Mouse (Mus musculus): ENCODE results near the gene Leng9. TPM values are rescaled to one million over a fixed set of nuclear protein-coding genes. Genes with fewer than 3 reads are reported as not detected.
A peak's percentile ranks its signal among the peaks of the same experiment; 100 is the strongest.

Gene Leng9
- total RNA-seq, 2 experiments from 2014 or later = 1.4 to 2.9 TPM

DNA sequence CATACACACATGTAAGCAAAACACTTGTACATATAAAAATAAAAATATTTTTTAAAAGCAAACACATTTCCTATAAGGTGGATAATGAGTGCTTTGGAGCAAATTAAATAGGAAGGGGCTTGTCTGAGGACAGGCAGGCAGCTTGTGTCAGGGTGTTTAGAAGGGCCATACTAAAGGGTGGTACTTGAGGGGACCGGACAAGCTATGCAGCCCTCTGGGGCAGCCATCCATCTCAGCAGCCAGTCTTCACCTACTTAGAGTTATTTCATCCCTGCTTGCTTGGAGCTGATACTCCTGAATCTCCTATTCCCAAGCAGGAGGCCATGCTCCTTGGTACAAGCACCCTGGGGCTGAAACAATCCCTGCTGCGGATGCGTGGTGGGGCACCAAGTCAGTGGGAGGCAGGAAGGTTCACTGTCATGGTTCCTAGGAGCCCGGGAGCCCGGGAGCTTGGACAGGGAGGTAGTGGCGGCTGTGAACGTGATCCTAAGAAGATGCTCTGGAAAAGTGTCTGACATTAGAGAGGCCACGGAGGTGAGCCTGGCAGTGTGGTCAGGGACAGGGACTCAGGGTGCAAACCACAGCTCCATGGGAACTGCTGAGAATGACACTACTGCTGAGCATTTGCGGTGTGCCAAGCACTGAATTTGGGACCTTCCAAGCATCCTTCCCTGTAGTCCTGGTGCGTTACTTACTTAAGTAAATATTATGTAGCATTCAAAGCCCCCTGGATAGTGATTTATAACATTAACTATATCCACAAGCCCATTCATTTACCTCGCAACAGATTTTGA, 23.0 kb downstream of the Leng9 start:
- ATAC-seq (replicated peaks; ENCODE audit: low FRiP score, poor library complexity, severe bottlenecking) = no peak

DNA sequence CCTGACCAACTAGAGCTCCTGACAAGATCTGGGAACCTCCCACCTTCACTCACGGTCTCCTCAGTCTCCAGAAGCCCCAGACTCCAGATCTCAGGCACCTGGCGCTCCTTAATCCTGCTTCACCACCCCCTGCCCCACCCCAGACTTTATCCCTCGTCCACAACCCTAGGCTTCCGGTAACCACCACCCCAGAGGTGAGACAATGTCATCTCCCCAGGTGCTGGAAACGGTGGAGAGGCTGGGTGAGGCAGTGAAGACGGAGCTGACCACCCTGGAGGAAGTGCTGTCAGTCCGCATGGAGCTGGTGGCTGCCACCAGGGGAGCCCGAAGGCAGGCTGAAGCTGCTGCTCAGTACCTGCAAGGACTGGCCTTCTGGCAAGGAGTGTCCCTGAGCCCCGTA, 24.9 kb downstream of the Leng9 start:
- no peak for ATAC-seq (replicated peaks; ENCODE audit: low FRiP score, poor library complexity, severe bottlenecking)

DNA sequence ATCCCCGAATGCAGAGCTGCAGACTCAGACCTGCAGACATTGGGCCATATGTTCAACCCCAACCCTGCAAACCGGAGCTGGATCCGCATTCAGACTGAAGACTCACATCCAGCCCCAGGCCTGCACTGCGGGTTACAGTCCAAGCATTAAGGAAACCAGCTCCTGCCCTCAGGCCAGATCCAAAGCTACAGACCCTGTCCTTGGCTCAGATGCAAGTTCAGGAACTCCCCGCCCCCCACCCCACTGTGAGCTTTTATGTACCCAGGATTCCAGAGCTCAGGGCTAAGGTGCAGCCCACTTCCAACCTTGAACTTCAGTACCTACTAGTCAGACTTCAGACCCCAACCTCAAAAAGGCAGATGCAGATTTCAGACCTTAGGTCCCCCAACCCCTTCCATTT, 25.3 kb downstream of the Leng9 start:
- no peak for ATAC-seq (replicated peaks; ENCODE audit: low FRiP score, poor library complexity, severe bottlenecking)

DNA sequence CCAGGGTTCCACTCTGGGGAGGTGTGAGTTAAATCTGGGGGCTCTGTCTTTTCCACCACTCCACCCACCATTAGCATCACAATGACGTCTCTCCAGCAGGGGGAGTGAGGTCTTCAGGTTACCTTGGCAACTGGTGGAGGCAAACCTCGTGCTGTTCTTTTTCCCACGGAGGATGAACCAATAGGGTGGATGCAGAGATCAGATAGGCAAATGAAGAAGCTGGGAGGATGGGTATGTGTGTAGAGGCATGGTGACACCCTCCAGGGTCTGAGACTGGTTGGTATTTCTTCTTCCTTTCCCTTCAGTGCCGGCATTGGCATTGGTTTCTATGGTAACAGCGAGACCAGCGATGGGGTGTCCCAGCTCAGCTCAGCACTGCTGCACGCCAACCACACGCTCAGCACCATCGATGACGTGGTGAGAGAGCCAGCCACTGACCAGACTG, 25.8 kb downstream of the Leng9 start:
- ATAC-seq (replicated peaks; ENCODE audit: low FRiP score, poor library complexity, severe bottlenecking) = no peak

DNA sequence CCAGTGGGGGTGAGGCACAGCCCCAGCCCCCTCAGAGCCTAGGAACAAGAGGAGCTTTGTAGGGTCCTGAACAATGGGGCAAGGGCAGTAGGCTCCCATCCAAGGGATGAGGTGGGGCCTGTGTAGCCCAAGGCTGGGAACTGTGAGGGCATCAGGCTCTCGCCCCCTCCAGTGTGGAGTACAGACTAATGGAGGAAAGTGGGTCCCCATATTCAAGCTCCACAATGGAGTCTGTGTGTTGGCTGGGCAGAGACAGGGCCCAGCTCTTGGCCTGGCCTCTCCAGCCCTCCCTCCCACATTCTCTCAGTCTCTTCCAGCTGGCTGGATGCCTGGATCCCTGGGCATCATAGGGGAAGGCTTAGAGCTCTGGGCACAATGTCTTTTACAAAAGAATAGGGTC, 26.4 kb downstream of the Leng9 start:
- ATAC-seq (replicated peaks; ENCODE audit: low FRiP score, poor library complexity, severe bottlenecking) = no peak

DNA sequence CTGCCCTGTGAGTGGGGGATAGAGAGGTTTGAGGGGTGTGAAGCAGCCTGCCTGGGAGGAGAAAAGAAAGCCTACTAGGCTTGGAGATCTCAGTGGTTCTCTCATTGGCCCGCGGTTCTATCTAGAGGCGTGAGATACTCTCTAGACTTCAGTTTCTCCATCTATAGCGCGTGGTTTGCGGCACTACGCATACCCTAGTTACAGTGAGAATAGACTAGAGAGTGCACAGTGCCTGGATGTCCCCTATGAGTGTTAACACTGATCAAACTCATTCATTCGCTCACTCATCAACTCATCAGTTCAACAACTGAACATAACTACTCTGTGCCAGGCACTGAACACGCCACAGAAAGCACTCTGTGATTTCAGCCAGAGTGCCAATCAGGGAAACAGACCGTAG, 27.4 kb downstream of the Leng9 start:
- no peak for ATAC-seq (replicated peaks; ENCODE audit: low FRiP score, poor library complexity, severe bottlenecking)

DNA sequence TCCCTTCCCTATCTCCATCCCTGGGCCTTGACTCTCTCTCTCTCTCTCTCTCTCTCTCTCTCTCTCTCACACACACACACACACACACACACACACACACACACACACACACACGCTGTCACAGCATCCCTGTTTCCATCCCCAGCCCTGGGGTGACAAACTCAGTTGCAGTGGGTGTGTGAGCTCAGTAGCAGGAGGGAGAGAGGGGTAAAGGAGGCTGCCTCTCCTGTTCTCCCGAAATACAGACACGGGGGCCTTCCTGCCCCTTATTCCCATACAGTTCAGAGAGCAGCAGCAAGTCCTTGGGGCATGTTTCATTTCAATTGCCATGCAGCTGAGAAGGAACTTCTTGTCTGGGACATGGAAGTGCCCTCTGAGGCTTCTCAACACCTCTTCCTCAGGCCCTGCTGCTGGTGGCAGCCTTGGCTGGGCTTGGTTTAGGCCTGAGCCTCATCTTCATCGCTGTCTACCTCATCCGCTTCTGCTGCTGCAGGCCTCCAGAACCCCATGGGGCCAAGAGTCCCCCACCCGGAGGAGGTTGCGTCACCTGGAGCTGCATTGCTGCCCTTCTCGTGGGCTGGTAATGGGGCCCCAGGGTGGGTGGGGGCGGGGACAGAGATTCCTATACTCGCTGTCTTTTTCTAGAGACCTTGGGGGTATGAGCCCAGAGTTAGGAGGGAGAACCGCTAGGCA, 28.0 kb downstream of the Leng9 start:
- ATAC-seq (replicated peaks; ENCODE audit: low FRiP score, poor library complexity, severe bottlenecking) = no peak

DNA sequence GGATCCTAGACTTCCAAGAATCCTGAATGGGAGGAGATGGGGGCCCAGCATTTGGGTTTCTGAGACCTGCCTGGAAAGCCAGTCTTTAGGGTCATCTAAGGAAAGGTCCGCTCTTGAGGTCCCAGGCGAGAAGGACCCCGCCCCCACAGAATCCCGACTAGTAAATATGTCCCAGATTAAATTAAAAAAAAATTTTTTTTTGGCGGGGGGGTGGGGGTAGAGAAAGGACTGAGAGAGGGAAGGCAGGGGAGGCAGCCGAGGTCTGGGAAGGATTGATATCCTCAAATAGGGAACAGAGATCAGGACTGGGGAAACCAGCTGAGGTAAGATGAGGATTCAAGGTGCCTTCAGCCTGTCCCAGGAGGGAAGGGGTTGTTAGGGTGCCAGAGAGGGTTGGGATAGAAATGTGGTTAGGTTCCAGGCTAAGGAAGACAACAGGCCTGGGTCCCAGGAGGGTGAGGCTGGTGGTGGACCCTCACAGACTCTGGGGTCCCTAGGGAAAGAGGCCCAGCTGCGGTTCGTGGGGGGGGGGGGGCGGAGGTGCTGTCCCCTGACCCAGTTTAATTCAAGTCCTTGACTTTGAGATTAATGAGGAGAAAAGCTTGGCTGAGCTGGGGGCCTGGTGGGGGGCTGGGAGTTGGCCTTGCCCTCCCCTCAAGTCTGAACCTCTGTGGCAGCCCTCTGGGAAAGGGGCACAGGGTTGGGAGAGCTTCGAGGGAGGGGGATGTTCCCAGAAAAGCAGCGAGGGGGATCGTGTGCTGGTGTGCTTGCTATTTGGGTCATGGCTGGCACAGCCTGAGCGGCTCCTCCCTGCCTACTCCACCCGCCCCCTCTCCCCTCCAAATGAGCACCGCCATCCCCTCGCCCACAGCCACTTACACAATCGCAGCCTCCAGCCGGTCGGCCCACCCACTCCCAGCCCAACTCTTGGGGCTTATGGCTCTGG, 29.9 kb downstream of the Leng9 start:
- no peak for ATAC-seq (replicated peaks; ENCODE audit: low FRiP score, poor library complexity, severe bottlenecking)

DNA sequence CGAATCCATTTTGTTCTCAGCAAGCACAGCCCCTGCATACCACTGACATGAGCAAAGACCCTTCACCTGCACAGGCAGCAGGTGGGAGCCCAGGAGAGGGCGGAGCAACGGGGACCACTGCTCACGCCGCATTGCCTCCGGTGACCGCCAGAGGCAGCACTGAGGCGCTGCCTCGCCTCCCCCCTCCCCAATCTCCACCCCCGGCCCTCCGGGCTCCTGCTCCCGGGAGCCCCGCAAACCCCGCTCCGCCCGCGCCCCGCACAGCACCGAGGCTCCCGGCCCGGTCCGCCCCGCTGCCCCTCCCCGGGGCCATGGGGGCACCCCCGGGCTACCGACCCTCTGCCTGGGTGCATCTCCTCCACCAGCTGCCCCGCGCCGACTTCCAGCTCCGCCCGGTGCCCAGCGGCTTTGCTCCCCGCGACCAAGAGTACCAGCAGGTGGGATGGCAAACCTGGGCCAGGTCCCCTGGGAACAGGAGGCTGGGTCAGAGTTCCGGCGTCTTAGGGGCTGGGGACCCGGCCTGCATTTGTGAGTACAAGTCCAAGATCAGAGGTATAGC, 30.8 kb downstream of the Leng9 start, which contains the start of gene Ttyh1:
TSS of gene Ttyh1 (plus strand) at position 65 of the 559 bp plus-strand sequence.
- ATAC-seq (replicated peaks; ENCODE audit: low FRiP score, poor library complexity, severe bottlenecking) = no peak

DNA sequence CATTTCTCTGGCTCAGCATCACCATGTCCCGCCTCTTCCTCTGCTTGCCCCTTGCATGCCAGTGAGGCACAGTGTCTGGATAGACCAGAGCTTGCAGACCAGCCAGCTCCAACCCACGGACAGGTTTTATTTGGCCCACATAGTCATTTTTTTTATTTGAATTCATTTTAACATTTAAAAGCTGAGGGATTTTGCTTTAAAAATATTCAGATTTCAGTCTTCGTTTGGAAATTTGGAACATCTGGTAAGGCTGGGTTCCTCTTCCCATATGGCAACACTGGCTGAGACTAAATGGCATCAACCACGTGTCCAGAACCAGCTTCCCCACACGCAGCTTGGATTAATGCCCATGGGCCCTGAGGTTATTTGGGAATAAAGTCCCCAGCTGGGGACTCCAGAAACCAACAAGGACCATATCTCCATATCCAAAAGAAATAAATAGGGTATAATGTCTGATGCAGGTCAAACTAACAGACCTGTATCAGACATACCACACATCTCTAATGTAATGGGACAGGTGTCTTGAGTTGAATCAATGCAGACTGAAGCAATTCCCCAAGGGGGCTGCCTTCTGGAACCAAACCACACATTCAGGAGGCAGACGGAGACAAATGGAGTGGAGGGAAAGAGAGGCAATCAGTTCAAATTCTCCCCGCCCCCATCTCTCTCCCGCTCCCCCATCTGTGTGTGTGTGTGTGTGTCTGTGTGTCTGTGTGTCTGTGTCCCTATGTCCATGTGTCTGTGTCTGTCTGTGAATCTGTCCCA, 32.9 kb downstream of the Leng9 start:
- ATAC-seq (replicated peaks; ENCODE audit: low FRiP score, poor library complexity, severe bottlenecking) = no peak

DNA sequence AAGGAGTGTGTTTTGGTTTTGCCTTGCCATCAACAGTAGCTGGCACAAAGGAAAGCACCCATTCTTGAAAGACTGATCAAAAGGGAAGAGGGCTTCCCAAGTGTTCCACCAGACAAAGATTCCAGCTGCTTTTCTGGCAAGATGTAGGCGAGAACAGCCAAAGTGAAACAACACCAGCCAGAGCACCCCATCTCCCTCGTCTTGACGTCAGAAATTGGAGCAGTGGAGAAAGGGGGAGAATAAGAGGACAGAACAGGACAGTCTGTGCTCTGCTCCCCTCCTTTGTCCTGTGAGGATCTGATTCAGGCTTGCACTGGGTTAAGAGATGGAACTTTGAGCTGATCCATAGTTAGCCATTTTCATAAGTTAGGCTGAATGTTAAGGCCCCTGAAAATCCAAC, 38.4 kb downstream of the Leng9 start:
- no peak for ATAC-seq (replicated peaks; ENCODE audit: low FRiP score, poor library complexity, severe bottlenecking)

DNA sequence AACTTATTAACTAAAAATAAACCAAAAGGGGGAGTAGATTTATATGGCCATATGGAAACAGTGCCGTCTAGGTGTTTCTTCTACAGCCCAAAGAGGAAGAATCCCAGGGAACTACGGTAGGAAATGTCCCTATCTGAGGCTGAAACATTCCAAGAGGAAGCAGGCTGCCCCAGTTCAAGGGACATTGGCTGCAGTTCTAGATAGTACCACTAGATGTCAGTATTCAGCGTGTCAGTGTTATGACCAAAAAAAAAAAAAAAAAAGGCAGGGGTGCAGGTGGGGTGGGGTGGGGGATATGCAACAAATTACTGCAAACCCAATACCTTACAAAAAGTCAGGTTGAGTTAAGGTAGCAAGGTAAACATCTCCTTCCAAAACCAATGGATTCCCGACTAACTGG, 46.8 kb downstream of the Leng9 start:
- 0 out of 2 replicates have a peak, but pooled peaks have one; percentile 34 for ATAC-seq (replicated peaks; ENCODE audit: low FRiP score, poor library complexity, severe bottlenecking)

DNA sequence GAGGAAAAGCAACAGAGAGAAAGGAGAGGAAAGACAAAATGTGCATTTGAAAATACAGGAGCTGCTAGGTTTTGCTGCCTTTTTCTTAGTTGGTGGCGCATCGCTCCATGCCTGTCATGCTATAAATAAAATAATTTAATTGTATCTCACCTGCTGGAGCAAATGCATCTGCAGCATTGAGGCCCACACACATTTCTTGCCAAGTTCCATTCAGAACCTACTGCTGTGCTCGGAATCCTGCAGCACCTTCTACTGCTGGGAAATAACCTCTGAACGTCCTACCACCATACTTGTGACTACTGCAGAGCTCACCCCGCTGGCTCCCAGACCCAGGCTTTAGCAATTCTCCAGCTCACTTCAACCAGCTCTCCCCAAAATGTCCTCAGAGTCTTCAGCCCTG, 49.0 kb downstream of the Leng9 start:
- ATAC-seq (replicated peaks; ENCODE audit: low FRiP score, poor library complexity, severe bottlenecking) = no peak

DNA sequence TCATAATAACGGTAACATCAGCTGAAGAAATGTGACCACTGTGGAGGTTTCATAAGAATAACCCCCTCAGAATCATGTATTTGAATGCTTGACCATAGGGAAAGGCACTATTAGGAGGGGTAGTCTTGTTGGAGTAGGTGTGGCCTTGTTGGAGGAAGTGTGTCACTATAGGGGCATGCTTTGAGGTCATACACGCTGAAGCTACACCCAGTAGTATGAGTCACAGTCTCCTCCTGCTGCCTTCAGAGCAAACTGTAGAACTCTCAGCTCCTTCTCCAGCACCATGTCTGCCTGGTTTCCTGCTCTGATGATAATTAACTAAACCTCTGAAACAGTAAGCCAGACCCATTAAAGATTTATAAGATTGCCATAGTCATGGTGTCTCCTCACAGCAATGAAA, 51.3 kb downstream of the Leng9 start:
- ATAC-seq (replicated peaks; ENCODE audit: low FRiP score, poor library complexity, severe bottlenecking) = no peak

DNA sequence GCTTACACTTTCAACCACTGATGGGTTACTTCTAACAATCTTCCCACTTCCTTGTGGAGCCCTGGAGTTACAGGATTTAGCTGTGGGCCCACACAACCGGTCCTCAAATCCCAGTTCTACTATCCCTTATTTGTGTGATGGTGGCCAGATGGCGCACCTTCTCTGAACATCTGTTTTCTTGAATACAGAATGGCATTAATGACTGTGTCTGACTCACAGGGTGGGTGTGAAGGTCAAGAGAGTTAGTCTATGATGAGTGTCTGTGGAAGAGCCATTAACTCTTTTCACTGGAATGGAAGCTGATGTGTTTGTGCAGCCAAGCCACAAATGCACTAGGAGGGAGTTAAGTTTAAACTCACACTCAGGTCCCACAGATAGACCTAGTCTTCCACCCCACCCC, 51.9 kb downstream of the Leng9 start:
- ATAC-seq (replicated peaks; ENCODE audit: low FRiP score, poor library complexity, severe bottlenecking) = no peak

All from erythroid progenitor cell, adult 5-6 weeks (primary cell).